ENCODE assay signal across 1 mouse cellular context in the genomic region with DNA sequence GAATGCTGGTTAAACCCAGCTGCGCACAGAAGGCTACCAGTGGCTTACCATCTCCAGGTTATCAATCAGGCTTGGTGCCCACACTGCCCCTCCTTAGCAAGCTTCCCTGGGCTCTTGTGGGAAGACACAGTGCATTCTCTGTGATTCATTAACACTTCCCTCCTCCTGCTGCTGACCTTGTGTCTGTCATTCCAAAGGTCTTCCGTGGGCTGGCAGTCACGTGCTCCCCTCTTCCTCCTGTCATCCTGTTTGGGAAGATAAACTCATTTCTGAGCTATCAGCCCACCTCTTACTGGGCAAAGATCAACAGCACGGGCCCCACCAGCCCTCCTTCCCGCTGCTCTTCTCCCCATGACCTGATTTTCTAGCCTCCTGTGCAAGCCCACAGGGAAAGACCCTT.
TF ChIP-seq lines count a peak whose summit lies in the region.

No protein-coding gene starts in this region.

TF ChIP-seq in CH12.LX, 34 proteins besides CTCF, POLR2A, EP300 and RAD21:
- no peak for TF ChIP-seq ETS1 (conservative IDR thresholded peaks at IDR 0.05; ENCODE audit: low read depth, low read length)
- TF ChIP-seq RCOR1 (conservative IDR thresholded peaks at IDR 0.05; ENCODE audit: low read depth, low read length): no peak
